8 mouse cellular contexts compared by ENCODE assay signal in genomic region chr1:175625990-175626692, GRCm38 (mm10). TPM values are rescaled to one million over a fixed set of nuclear protein-coding genes. Genes with fewer than 3 reads are reported as not detected.
DNase-seq lines count a peak whose midpoint lies in the region; ATAC-seq lines count a peak whose summit lies in the region.

No protein-coding gene starts in this region.

- H3K4me2 ChIP-seq in heart, embryonic 15.5 days, result peak overlapping the region; percentile 77
- H3K4me2 ChIP-seq in midbrain, embryonic 16.5 days (ENCODE audit: low read length), result peak overlapping the region; percentile 55

- peak overlapping the region; percentile 95 for H3K4me3 ChIP-seq in heart, embryonic 15.5 days
- peak overlapping the region; percentile 58 for H3K4me3 ChIP-seq in midbrain, embryonic 16.5 days (ENCODE audit: low read depth, low read length)

- no peaks in the 10 kb centered on the region for H3K27me3 ChIP-seq in heart, embryonic 15.5 days
- H3K27me3 ChIP-seq in midbrain, embryonic 16.5 days (ENCODE audit: control insufficient read depth, insufficient read depth, low read depth, low read length), result no peaks in the 10 kb centered on the region

- H3K4me1 ChIP-seq in heart, embryonic 15.5 days (replicated peaks), result peaks cover 20% of the 10 kb centered on the region
- H3K4me1 ChIP-seq in midbrain, embryonic 16.5 days (ENCODE audit: control insufficient read depth, insufficient read depth, low read length), result peaks cover 14% of the 10 kb centered on the region

- H3K36me3 ChIP-seq in heart, embryonic 15.5 days, result no peaks in the 10 kb centered on the region
- no peaks in the 10 kb centered on the region for H3K36me3 ChIP-seq in midbrain, embryonic 16.5 days (ENCODE audit: control insufficient read depth, insufficient read depth, low read length)

- peak; percentile 56 for DNase-seq in cerebellum, adult 9-10 months
- no peak for DNase-seq in cerebellum, adult 11 months
- DNase-seq in thymus, postnatal 0 days (ENCODE audit: low spot score), result peak; percentile 71
- DNase-seq in thymus, postnatal 36 days, result no peak
- DNase-seq in liver, result peak; percentile 33
- DNase-seq in urinary bladder, postnatal 36 days (ENCODE audit: low spot score in 2 of 2), result no peak

- peak overlapping the region; percentile 96 for H3K27ac ChIP-seq in heart, embryonic 15.5 days
- H3K27ac ChIP-seq in midbrain, embryonic 16.5 days (ENCODE audit: low read length), result 0 out of 2 replicates have a peak overlapping the region, but pooled peaks have one; percentile 10

- no peaks in the 10 kb centered on the region for H3K9me3 ChIP-seq in heart, embryonic 15.5 days (replicated peaks)
- H3K9me3 ChIP-seq in midbrain, embryonic 16.5 days (replicated peaks; ENCODE audit: control insufficient read depth, low read length, poor library complexity, severe bottlenecking), result no peaks in the 10 kb centered on the region

- H3K9ac ChIP-seq in heart, embryonic 15.5 days, result peak overlapping the region; percentile 53
- H3K9ac ChIP-seq in midbrain, embryonic 16.5 days (ENCODE audit: low read depth, low read length), result peak overlapping the region; percentile 45; the same call in 1 of the 2 replicates

- no peak for ATAC-seq in heart, embryonic 15.5 days (replicated peaks; ENCODE audit: insufficient number of reproducible peaks, insufficient read depth, low FRiP score, low read depth)
- ATAC-seq in midbrain, embryonic 16.5 days, result peak; percentile 72

- WGBS in heart, embryonic 15.5 days, result 78% methylated on average over 1 of the region's 1 CpGs
- WGBS in midbrain, embryonic 16.5 days, result 89% methylated on average over 1 of the region's 1 CpGs

RNA-seq across cellular contexts. Expression of gene Fh1, which starts 0.7 kb away (rescaled TPM):
- polyA plus RNA-seq in thymus, postnatal 0 days (2015; fragmentation: Nextera tagmentation; extraction: Ambion mirVana), result 89.6 and 95.5 TPM in 2 replicates
- polyA plus RNA-seq in heart, embryonic 15.5 days (2015; fragmentation: Nextera tagmentation; extraction: Ambion mirVana), result 248 and 258 TPM in 2 replicates
- polyA plus RNA-seq in midbrain, embryonic 16.5 days (2015; fragmentation: Nextera tagmentation; extraction: Ambion mirVana), result 88.9 and 91.9 TPM in 2 replicates

RNA-seq across cellular contexts. Expression of gene Kmo, which starts 6.0 kb away (rescaled TPM):
- 2.5 and 3.1 TPM in 2 replicates for polyA plus RNA-seq in thymus, postnatal 0 days (2015; fragmentation: Nextera tagmentation; extraction: Ambion mirVana)
- 0.20 and 0.53 TPM in 2 replicates for polyA plus RNA-seq in heart, embryonic 15.5 days (2015; fragmentation: Nextera tagmentation; extraction: Ambion mirVana)
- polyA plus RNA-seq in midbrain, embryonic 16.5 days (2015; fragmentation: Nextera tagmentation; extraction: Ambion mirVana), result 0.11 TPM in 1 of 2 replicates, not detected in the other

Comparison
In these comparisons a context has a peak if more than half of its experiments do, and no peak if none do; other contexts are left out.
1. DNase-seq: peak in cerebellum, adult 9-10 months (single experiment), thymus, postnatal 0 days (single experiment) and liver (single experiment); none in cerebellum, adult 11 months (single experiment), thymus, postnatal 36 days (0 of 2) and urinary bladder, postnatal 36 days (0 of 2).